Mouse (Mus musculus): ENCODE results near the gene Katnal1.
A peak's percentile ranks its signal among the peaks of the same experiment; 100 is the strongest.

Katnal1 gene

GRCm38 (mm10) chr5:148885821-148886609, 43.1 kb downstream of the Katnal1 start:
- DNase-seq (ENCODE audit: low spot score): peak; percentile 93

- no peak for DNase-seq (ENCODE audit: low spot score)
Measured at GRCm38 (mm10) chr5:148883671-148884070, 45.4 kb downstream of the Katnal1 start.

DNA sequence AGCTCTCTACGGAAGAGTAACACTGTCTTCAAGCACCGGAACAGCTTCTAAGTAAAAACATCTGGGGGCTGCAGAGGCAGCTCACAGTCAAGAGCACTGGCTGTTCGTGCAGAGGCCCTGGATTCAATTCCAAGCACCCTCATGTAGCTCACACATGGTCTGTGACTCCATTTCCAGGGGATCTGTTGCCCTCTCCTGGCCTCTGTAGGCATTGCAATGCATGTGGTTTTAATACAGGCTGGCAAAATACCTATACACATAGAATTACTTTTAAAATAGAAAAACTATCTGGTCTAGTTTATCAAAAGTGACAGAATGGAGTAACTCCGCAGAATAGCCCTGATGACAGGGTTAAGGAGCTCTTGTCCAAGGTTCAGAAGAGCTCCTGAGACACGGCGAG, 49.9 kb downstream of the Katnal1 start:
- no peak for DNase-seq (ENCODE audit: low spot score)

GRCm38 (mm10) chr5:148873116-148873515, 56.0 kb downstream of the Katnal1 start:
- DNase-seq (ENCODE audit: low spot score): no peak

- no peak for DNase-seq (ENCODE audit: low spot score)
Measured at GRCm38 (mm10) chr5:148869583-148869982, 59.5 kb downstream of the Katnal1 start.

- no peak for DNase-seq (ENCODE audit: low spot score)
Measured at GRCm38 (mm10) chr5:148867766-148868165, 61.4 kb downstream of the Katnal1 start.

DNA sequence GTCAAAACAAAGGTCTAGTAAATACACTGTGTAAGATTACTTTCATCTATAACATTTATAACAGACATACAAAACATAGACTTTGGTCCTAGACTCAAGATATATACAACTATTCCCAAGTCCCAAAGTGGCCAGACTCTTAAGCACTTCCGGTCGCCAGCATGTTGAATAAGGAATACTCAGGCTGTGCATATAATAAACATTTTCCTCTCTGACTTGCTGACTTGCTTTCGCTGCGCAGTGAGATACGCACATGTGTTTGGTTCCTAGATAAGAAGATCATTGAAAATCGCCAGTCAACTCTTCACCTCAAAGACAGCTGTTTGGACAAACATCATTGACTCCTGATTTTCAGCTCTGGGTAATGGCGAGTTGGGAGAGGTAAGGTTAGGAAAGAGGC, 61.9 kb downstream of the Katnal1 start:
- DNase-seq (ENCODE audit: low spot score): no peak

GRCm38 (mm10) chr5:148866571-148866970, 62.5 kb downstream of the Katnal1 start:
- DNase-seq (ENCODE audit: low spot score): no peak

DNA sequence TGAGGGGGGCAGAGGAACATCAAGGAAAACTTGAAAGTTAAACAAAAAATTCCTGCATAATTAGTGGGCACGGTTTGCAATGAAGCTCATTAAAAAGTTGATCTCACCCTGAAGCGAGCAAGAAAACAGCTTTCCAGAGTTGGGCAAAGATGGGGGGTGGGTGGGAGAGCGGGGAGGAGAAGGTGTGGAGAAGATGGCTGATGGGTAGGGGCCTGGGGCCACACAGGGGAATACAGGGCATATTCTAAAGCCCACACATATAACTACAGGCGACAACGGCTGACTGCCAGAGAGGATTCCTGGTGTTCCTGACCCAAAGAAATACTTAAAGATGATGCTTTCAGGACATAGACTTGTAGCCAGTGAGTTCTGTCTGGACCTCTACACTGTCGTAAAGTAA, 65.7 kb downstream of the Katnal1 start:
- DNase-seq (ENCODE audit: low spot score): no peak

DNA sequence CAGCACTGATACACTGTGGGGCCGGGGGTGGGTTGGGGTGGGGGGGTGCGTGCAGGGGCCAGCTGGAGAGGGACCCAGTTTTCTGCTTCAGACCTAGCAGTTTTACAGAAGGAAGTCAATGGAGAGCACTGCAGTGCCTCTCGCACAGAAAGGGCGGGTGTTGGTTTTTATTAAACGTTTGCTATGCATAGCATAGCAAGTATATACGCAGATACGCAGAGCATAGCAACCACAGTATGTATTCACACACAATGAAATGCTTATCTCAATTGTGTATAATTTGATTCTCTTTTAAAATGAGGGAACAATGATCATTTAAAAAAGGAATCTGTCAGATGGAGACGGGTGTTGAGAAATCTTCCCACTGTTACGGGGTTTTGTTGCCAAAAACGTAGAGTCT, 66.3 kb downstream of the Katnal1 start:
- no peak for DNase-seq (ENCODE audit: low spot score)

GRCm38 (mm10) chr5:148862136-148862535, 67.0 kb downstream of the Katnal1 start:
- no peak for DNase-seq (ENCODE audit: low spot score)

DNA sequence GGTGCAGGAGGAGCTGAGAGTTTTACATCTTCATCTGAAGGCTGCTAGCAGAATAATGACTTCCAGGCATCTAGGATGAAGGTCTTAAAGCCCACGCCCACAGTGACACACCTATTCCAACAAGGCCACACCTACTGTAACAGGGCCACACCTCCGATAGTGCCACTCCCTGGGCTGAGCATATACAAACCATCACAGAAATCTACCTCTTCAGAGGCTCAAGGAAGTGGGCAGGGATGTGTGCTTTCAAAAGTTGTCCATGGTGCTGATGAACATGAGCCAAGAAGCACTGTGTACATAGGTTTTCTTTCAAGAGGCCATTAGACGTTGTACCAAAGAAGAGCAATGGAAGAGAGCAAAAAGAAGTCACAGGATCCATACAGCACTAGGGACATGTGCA, 71.6 kb downstream of the Katnal1 start:
- DNase-seq (ENCODE audit: low spot score): no peak

DNA sequence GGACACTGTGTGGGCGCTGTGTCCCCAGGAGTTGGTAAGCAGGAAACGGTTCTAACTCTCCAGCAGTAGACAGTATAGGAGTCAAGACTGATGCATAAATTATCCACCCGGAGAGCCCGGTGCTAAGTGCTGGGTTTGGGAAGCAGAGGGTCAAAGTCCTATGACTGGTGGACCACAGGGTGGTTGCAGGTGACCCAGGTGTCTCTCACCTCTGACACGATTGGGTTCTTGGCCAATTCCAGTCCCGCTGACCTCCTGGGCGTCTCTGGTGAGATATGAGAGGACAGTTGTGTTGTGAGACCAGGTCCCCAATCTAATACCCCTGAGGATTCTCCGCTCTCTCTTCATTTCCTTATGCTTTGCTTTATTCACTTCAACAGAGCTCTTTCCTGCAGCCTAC, 74.1 kb downstream of the Katnal1 start:
- no peak for DNase-seq (ENCODE audit: low spot score)

DNA sequence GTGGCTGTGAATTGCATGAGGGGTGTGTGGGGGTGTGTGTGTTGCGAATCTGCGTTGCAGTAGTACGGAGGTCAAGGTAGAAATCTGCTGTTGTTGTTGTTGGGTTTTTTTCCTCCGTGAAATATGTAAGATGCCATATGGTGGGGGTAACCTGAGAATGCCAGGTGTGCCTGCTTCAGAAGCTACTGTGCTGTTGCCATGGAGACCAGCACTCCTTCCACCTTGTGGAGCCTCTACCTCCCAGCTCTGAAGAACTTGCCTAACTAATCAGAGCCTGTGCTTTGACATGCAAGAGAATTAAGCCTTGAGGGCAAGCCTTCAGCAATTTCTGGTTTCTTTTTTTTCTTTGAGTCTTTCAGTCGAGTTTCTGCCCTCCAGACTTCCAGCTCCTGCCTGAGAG, 75.0 kb downstream of the Katnal1 start:
- DNase-seq (ENCODE audit: low spot score): no peak

DNA sequence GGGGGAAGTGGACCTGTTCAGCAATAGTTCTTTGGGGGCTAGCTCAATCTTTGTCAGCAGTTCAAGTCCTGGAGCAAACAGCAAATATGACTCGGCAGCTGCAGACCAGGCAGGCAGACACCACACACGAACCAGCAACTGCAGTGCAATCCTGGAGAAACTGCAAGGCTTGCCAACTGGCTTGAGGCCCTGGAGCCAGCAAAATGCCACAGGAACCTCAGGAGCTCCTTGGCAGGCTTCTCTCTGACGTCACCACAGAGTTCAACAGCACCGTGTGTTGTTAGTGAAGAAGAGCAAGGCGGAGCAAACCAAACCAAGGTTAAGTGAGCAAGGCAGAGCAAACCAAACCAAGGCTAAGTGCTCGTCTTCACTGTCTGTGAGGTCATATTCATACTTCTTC, 79.6 kb downstream of the Katnal1 start:
- DNase-seq (ENCODE audit: low spot score): no peak

GRCm38 (mm10) chr5:148847032-148847431, 82.1 kb downstream of the Katnal1 start:
- no peak for DNase-seq (ENCODE audit: low spot score)

DNA sequence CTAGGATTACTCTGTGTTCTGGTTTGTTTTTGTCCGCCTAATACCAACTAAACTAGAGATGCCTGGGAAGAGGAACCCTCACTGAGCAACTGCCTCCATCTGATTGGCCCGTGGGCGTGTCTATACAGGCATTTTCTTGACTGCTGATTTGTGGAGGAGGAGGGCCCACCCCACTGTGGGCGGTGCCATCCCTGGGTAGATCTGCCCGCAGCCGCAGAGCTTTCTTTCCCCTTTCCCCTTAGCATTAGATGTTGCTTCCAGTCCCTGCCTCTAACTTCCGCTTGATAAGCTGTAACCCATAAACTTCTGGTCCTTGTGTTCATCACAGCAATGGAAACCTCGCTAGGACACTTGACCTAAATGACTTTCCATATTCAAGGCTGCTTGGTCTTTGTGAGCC, 92.1 kb downstream of the Katnal1 start:
- DNase-seq (ENCODE audit: low spot score): peak; percentile 43

- peak; percentile 88 for DNase-seq (ENCODE audit: low spot score)
Measured at GRCm38 (mm10) chr5:148831596-148832257, 97.4 kb downstream of the Katnal1 start.

DNA sequence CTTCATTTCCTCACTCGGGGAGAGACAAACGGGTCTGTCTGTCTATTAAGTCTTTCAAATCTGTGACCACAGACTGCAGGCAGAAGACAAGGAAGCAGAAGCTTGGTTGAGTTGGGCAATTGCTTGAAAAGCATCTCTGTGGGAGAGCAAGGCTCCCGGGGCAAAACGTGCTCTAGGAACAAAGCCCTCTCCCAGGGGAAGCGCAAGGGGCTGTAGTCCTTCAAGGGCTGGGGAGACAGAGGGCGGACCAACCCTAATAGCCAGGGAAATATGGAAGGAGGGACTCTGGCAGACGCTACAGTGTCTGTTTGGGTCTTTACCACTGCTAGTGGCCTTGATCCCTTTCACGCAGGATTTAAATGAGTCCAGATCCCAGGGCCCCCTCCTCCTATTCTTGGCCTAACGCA, 98.0 kb downstream of the Katnal1 start:
- peak; percentile 60 for DNase-seq (ENCODE audit: low spot score)

- DNase-seq (ENCODE audit: low spot score): no peak
Measured at GRCm38 (mm10) chr5:148825732-148826131, 103.4 kb downstream of the Katnal1 start.

- DNase-seq (ENCODE audit: low spot score): no peak
Measured at GRCm38 (mm10) chr5:148822772-148823171, 106.3 kb downstream of the Katnal1 start.
